Mouse (Mus musculus) hindbrain, postnatal 0 days (tissue): ENCODE results near the gene N6amt1. TPM values are rescaled to one million over a fixed set of nuclear protein-coding genes. Genes with fewer than 3 reads are reported as not detected.

Experiments used
- ATAC-seq: fragments of 200-750 bp; cut with Nextera tagmentation; 2 replicates; pipeline ENCODE4 v1.8.0; 2017; ENCODE audit warnings: mild to moderate bottlenecking, moderate TSS enrichment, moderate library complexity
- DNase-seq: peaks from one replicate; pipeline ENCODE4 v3.0.0-alpha.2; 2015; ENCODE audit warnings: low spot score
- H3K27ac ChIP-seq: fragments of 300-500 bp; sonication (generic); 2 replicates; pipeline ENCODE4 v1.5.1; 2014; ENCODE audit warnings: mild to moderate bottlenecking
- H3K27me3 ChIP-seq: fragments of 300-500 bp; sonication (generic); 2 replicates; pipeline ENCODE4 v1.6.1; 2014; ENCODE audit warnings: low read length, mixed read lengths; ENCODE audit not compliant: insufficient read depth
- H3K36me3 ChIP-seq: fragments of 300-500 bp; sonication (generic); 2 replicates; pipeline ENCODE4 v1.6.1; 2014; ENCODE audit warnings: low read length, mixed read lengths; ENCODE audit not compliant: insufficient read depth
- H3K4me1 ChIP-seq: fragments of 300-500 bp; sonication (generic); 2 replicates; pipeline ENCODE4 v1.6.1; 2014; ENCODE audit warnings: antibody characterized with exemption, low read length, mixed read lengths; ENCODE audit not compliant: insufficient read depth
- H3K4me2 ChIP-seq: fragments of 300-500 bp; sonication (generic); 2 replicates; pipeline ENCODE4 v1.6.1; 2014; ENCODE audit warnings: low read depth, mild to moderate bottlenecking, low read length, moderate library complexity, mixed read lengths
- H3K4me3 ChIP-seq: fragments of 300-500 bp; sonication (generic); 2 replicates; pipeline ENCODE4 v1.5.1; 2014; ENCODE audit warnings: low read length
- H3K9ac ChIP-seq: fragments of 300-500 bp; sonication (generic); replicated peaks from 2 replicates; pipeline ENCODE4 v1.6.1; 2014; ENCODE audit warnings: mild to moderate bottlenecking, low read length, moderate library complexity, mixed read lengths
- H3K9me3 ChIP-seq: fragments of 300-500 bp; sonication (generic); 2 replicates; pipeline ENCODE4 v1.6.1; 2016; ENCODE audit warnings: low read length, mixed read lengths
- CTCF ChIP-seq: IDR thresholded peaks from 2 replicates; pipeline ENCODE4 v1.5.1; 2016; ENCODE audit warnings: antibody characterized with exemption, control low read depth, low read depth
- WGBS: fragments of 180-500 bp; shearing (Covaris S2); extraction: QIAGEN DNeasy Blood & Tissue Kit; methylation state at CpG from one replicate; pipeline ENCODE4 v1.1.7; 2014; 5-methylcytosine and 5-hydroxymethylcytosine counted together
- polyA plus RNA-seq: library from polyadenylated mRNA; unstranded; fragments of >200 nt; fragmentation: Nextera tagmentation; extraction: Ambion mirVana; gene quantifications from 2 replicates; pipeline ENCODE4 v1.2.1, GENCODE M21; 2015
- total RNA-seq: library from RNA; depleted of rRNA; stranded (reverse); fragments of >200 nt; gene quantifications from 2 replicates; pipeline ENCODE4 v1.2.3, GENCODE M21; 2014

The N6amt1 gene
- total and polyA plus RNA-seq, 2 experiments from 2014 or later, result 10.0 to 33.8 TPM

GRCm38 (mm10) chr16:87351386-87352105 is 2.4 kb upstream of the N6amt1 start:
- no peak for TF ChIP-seq CTCF
- Histone ChIP-seq H3K9me3 (no peaks in the 10 kb centered on the region; the same call in 1 of the 2 replicates), H3K27ac (no peak overlapping the region), H3K4me1 (no peaks in the 10 kb centered on the region), H3K27me3 (no peaks in the 10 kb centered on the region), H3K4me3 (no peak overlapping the region), H3K36me3 (no peaks in the 10 kb centered on the region), H3K9ac (no peak overlapping the region), H3K4me2 (no peak overlapping the region)
- ATAC-seq (no peak), DNase-seq (no peak)
- WGBS, result 70% methylated on average over 5 of the region's 5 CpGs

DNA sequence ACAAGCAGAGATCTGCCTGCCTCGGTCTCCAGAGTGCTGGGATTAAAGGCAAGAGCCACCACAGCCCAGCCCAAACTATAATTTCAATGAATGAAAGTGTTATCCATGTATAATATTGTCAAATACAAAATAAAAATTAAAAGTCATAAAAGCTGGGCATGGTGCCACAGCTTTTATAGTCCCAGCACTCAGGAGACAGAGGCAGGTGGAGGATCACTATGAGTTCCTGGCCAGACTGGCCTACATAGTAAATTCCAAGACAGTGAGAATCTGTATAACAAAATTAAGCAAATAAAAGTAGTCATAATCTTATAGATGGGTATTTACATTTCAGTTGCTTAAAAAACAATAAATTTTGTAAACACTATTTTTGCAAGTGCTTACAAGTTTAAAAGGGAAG is 380 bp upstream of the N6amt1 start:
- 0 out of 2 replicates have a peak overlapping the region, but pooled peaks have one; percentile 93 for H3K27ac ChIP-seq
- no peak for DNase-seq
- H3K4me1 ChIP-seq, result no peaks in the 10 kb centered on the region
- H3K9ac ChIP-seq, result no peak overlapping the region
- TF ChIP-seq CTCF, result no peak
- H3K4me2 ChIP-seq, result peak overlapping the region; percentile 51
- WGBS, result 100% methylated on average over 1 of the region's 1 CpGs
- H3K36me3 ChIP-seq, result 0 out of 2 replicates have a peak, but pooled peaks cover 5% of the 10 kb centered on the region
- no peaks in the 10 kb centered on the region for H3K27me3 ChIP-seq
- ATAC-seq, result no peak
- H3K9me3 ChIP-seq, result no peaks in the 10 kb centered on the region; the same call in 1 of the 2 replicates
- peak overlapping the region; percentile 72 for H3K4me3 ChIP-seq

DNA sequence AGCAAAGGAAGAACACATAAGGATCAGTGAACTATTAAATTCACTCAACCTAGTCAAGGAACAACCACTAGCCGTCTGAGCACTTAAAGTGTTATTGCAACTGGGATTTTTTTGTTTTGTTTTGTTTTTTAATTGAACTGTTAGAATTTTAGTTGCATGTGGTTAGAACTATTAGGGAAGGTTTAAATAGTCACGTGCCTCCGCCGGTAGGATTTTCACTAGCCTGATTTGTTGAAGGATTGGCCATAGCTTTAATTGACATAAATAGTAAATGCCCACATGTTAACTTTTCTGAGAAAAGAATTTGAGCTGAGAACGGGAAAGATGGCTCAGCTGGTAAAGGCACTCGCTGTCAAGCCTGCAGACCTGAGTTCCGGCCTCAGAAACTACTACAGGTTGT is 763 bp downstream of the N6amt1 start:
- Histone ChIP-seq H3K9me3 (no peaks in the 10 kb centered on the region; the same call in 1 of the 2 replicates), H3K27ac (no peak overlapping the region), H3K27me3 (no peaks in the 10 kb centered on the region), H3K4me1 (no peaks in the 10 kb centered on the region), H3K9ac (no peak overlapping the region), H3K36me3 (0 out of 2 replicates have a peak, but pooled peaks cover 5% of the 10 kb centered on the region), H3K4me3 (peak overlapping the region; percentile 72), H3K4me2 (peak overlapping the region; percentile 51)
- ATAC-seq, result no peak
- no peak for TF ChIP-seq CTCF
- DNase-seq, result no peak
- 74% methylated on average over 7 of the region's 7 CpGs for WGBS

- WGBS, result 92% methylated on average over 6 of the region's 6 CpGs
- Histone ChIP-seq H3K9me3 (no peaks in the 10 kb centered on the region), H3K27me3 (no peaks in the 10 kb centered on the region), H3K4me1 (no peaks in the 10 kb centered on the region), H3K27ac (no peak overlapping the region), H3K36me3 (peaks cover 23% of the 10 kb centered on the region; the same call in 1 of the 2 replicates), H3K9ac (no peak overlapping the region), H3K4me2 (no peak overlapping the region), H3K4me3 (no peak overlapping the region)
- ATAC-seq (no peak), DNase-seq (no peak)
- no peak for TF ChIP-seq CTCF
These were observed 6.1 kb downstream of the N6amt1 start for GRCm38 (mm10) chr16:87360096-87360495.

DNA sequence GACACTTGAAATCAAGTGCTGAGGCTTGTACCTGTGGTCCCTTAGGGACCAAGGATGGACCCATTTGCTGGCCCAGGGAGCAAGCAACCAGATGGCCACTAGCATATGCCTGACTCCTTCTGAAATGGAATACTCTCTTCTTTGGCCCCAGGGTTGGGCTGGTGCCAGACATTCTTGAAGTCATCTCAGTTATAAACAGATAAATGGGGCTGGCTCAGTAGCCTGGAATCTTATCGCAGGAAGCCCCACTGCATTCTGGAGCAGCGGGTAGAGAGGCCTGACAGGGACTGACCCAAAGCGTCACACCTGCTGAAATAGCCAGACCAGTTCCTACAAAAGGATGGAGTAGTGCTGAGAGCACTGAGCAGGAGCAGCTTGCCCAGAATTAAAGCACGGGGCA is 10.2 kb downstream of the N6amt1 start:
- no peak for DNase-seq
- whole genome bisulfite sequencing, result 86% methylated on average over 4 of the region's 4 CpGs
- no peak overlapping the region for H3K27ac ChIP-seq
- no peak for ATAC-seq
- no peaks in the 10 kb centered on the region for H3K4me1 ChIP-seq
- no peak overlapping the region for H3K4me2 ChIP-seq
- no peak overlapping the region for H3K4me3 ChIP-seq
- H3K9me3 ChIP-seq, result no peaks in the 10 kb centered on the region
- H3K9ac ChIP-seq, result no peak overlapping the region
- no peak for TF ChIP-seq CTCF
- peaks cover 21% of the 10 kb centered on the region; the same call in 1 of the 2 replicates for H3K36me3 ChIP-seq
- H3K27me3 ChIP-seq, result no peaks in the 10 kb centered on the region

GRCm38 (mm10) chr16:87366035-87366434 is 12.1 kb downstream of the N6amt1 start:
- no peaks in the 10 kb centered on the region for H3K9me3 ChIP-seq
- no peaks in the 10 kb centered on the region for H3K4me1 ChIP-seq
- peaks cover 21% of the 10 kb centered on the region; the same call in 1 of the 2 replicates for H3K36me3 ChIP-seq
- no peak overlapping the region for H3K9ac ChIP-seq
- H3K4me2 ChIP-seq, result no peak overlapping the region
- ATAC-seq, result no peak
- DNase-seq, result no peak
- WGBS, result 80% methylated on average over 10 of the region's 10 CpGs
- TF ChIP-seq CTCF, result no peak
- H3K27me3 ChIP-seq, result no peaks in the 10 kb centered on the region
- no peak overlapping the region for H3K4me3 ChIP-seq
- H3K27ac ChIP-seq, result no peak overlapping the region

DNA sequence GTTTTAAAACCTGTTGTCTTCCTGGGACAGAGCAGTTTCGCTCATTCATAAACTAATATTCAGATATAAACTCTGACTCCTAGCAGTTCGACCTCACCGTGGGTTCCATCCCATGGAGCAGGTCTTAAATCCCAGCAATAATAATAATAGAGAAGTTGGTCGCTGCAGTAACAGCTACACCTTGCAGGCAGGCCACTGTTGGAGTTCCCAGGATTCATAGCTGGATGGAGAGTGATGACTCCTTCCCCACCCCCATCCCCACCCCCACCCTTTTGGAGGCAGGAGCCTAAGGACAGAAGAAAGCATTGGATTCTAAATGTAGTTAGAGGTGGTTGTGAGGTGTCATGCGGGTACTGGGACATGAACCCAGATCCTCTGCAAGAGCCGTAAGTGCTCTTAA is 12.5 kb downstream of the N6amt1 start:
- no peaks in the 10 kb centered on the region for H3K4me1 ChIP-seq
- TF ChIP-seq CTCF, result no peak
- WGBS, result 96% methylated on average over 6 of the region's 6 CpGs
- H3K36me3 ChIP-seq, result peaks cover 21% of the 10 kb centered on the region; the same call in 1 of the 2 replicates
- no peak for ATAC-seq
- no peak for DNase-seq
- H3K27me3 ChIP-seq, result no peaks in the 10 kb centered on the region
- H3K4me3 ChIP-seq, result no peak overlapping the region
- H3K4me2 ChIP-seq, result no peak overlapping the region
- H3K9ac ChIP-seq, result no peak overlapping the region
- H3K9me3 ChIP-seq, result no peaks in the 10 kb centered on the region
- no peak overlapping the region for H3K27ac ChIP-seq
